Mouse (Mus musculus): Measurements from ENCODE around the gene Gm45783.
A peak's percentile ranks its signal among the peaks of the same experiment; 100 is the strongest.
"Not testable (repeated sequence)": the region's sequence is repeated elsewhere in the genome, so short reads cannot be mapped to it uniquely, and the experiment has no call there.

The Gm45783 gene

DNA sequence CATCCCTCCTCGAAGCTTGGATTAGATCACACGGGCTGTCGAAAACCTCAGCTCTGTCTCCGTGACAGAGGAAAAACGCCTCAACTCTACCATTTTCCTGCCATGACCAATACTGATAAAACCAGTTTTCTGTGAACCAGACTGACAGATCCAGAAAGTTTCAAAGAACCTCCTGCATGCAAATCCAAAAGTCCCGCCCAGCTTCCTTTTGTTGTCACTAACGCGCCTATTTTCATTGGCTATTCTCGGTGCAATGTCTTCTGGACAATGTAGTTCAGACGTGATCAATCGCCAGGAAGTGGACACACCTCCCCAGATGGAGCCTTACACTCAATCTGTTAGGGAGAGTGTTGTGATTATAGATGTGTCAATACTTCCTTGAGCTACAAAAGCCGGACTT is at the start of gene Gm45783:
TSS of gene Gm45783 (minus strand) at position 143 of the 400 bp plus-strand sequence.
- DNase-seq: not testable (repeated sequence)

DNA sequence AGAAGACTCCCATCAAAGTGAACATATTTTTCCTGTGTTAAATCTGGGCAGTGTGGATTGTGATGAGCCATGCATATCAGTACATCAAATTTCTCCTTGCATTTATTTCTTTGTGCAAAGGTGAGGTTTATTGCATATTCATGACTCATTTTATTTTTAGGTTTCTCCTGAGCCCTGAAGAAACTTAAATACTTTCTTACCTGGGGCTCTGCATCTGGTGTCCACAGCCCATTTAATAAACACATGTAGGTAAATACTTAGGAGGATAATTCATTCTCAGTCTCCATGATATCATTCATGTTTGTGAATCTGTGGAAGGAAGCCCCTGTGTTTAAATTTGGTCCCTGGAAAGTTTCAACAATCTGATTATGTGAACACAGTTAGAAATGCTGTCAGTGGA is 25.2 kb upstream of the Gm45783 start, which contains the start of gene Vmn2r31:
TSS of gene Vmn2r31 (minus strand) at position 101 of the 400 bp plus-strand sequence.
- not testable (repeated sequence) for DNase-seq

DNA sequence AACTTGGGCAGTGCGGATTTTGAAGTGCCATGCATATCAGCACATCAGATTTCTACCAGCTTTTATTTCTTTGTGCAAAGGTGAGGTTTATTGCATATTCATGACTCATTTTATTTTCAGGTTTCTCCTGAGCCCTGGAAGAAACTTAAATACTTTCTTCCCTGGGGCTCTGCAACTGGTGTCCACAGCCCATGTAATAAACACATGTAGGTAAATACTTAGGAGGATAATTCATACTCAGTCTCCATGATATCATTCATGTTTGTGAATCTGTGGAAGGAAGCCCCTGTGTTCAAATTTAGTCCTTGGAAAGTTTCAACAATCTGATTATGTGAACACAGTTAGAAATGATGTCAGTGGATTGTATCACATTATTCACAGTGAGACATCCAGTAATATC is 36.9 kb downstream of the Gm45783 start, which contains the start of gene Vmn2r30:
TSS of gene Vmn2r30 (minus strand) at position 101 of the 400 bp plus-strand sequence.
- DNase-seq: not testable (repeated sequence)

DNA sequence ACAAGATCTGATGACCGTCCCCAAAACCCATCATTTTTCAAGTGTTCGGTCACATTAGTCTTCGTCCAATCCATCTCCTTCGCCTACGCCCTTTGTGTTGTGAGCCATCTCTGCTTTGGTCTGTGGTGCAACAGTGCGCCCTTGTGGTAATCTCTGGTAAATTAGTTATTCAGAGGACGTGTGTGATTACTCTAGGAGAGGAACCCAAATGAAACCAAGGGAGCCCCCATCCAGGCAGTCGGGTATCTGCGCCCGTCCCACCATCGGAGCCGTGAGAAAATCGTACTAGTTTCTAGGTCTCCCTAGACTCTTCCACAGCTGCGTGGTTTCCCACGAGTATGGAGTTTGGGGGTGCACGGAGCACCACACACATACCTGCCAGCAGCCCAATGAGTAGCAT is 78.8 kb downstream of the Gm45783 start:
- DNase-seq: peak; percentile 55

Data from cerebellum, adult 11-12 months (tissue).